Mouse (Mus musculus) monocyte, adult 5-6 weeks (primary cell): Measurements from ENCODE around the gene Ms4a1. TPM values are rescaled to one million over a fixed set of nuclear protein-coding genes. Genes with fewer than 3 reads are reported as not detected.

Source experiments
- ATAC-seq: fragments of 153-309, 156-312 bp; replicated peaks from 2 replicates; pipeline ENCODE4 v1.8.0; 2017; ENCODE audit warnings: mild to moderate bottlenecking; ENCODE audit not compliant: low TSS enrichment, insufficient number of reproducible peaks, severe bottlenecking, poor library complexity, low FRiP score
- total RNA-seq: library from RNA; stranded (forward); fragments of 200-1000, 200-491, 200-594 nt; gene quantifications from 3 replicates; pipeline ENCODE4 v1.2.3, GENCODE M21; 2017

Ms4a1 gene
- total RNA-seq, 1 experiment from 2014 or later, result 101 TPM

DNA sequence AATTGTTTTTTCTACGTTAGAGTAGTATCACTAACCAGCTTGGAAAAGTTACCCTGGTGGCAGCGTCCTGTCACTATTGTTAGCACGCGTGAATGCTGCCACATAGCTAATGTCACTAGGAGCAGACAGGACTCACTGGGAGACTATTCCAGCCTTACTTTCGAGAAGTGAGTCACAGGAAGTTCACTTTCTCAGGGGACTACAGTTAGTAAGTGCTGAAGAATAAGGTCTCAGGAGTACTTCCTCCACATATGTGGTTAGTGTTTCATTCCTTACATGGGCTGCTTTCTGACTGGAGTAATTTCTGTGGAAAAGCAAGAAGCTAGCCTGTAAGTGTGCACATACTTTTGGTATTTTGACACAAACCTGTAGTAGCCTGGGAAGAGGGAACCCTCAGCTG is 31.8 kb downstream of the Ms4a1 start:
- ATAC-seq, result no peak

GRCm38 (mm10) chr19:11232348-11232747 is 33.7 kb downstream of the Ms4a1 start, which contains the start of gene Ms4a12:
Gene Ms4a12 (minus strand): TSS chr19:11232448.
- ATAC-seq, result no peak

Other genes with a start within 250 kb of the Ms4a1 start
- not detected in 3 replicates for gene Ms4a18, start 248.2 kb downstream of the Ms4a1 start, total RNA-seq
- gene Ms4a8a, start 185.1 kb downstream of the Ms4a1 start, total RNA-seq, result 1.1 to 8.6 TPM (median 4.5 TPM) in 3 replicates
- 3.3 TPM in 1 of 3 replicates, not detected in the others for gene 1700017D01Rik, start 135.4 kb downstream of the Ms4a1 start, total RNA-seq
- gene 1700025F22Rik, start 100.9 kb downstream of the Ms4a1 start, total RNA-seq, result not detected in 3 replicates
- not detected in 3 replicates for gene Ms4a13, start 69.5 kb downstream of the Ms4a1 start, total RNA-seq
- not detected in 3 replicates for gene Ms4a12, start 33.8 kb downstream of the Ms4a1 start, total RNA-seq
- gene Ms4a5, start 17.6 kb upstream of the Ms4a1 start, total RNA-seq, result not detected in 3 replicates
- gene Ms4a14, start 48.2 kb upstream of the Ms4a1 start, total RNA-seq, result 0.29 to 0.64 TPM in 2 of 3 replicates, not detected in the other
- gene Ms4a7, start 69.9 kb upstream of the Ms4a1 start, total RNA-seq, result 2.2 to 2.4 TPM (median 2.4 TPM) in 3 replicates
- gene Ms4a4a, start 109.3 kb upstream of the Ms4a1 start, total RNA-seq, result 8.1 to 35.7 TPM (median 9.7 TPM) in 3 replicates
- 52.0 to 109 TPM (median 89.6 TPM) in 3 replicates for gene Ms4a4c, start 138.5 kb upstream of the Ms4a1 start, total RNA-seq
- 78.1 to 289 TPM (median 80.3 TPM) in 3 replicates for gene Ms4a4b, start 177.3 kb upstream of the Ms4a1 start, total RNA-seq
- gene Ms4a6c, start 203.1 kb upstream of the Ms4a1 start, total RNA-seq, result 292 to 487 TPM (median 394 TPM) in 3 replicates
- 50.1 to 131 TPM (median 127 TPM) in 3 replicates for gene Gm8369, start 219.7 kb upstream of the Ms4a1 start, total RNA-seq